Mouse (Mus musculus): ENCODE data around the gene Tmem161a. TPM values are rescaled to one million over a fixed set of nuclear protein-coding genes. Genes with fewer than 3 reads are reported as not detected.

The Tmem161a gene
- total RNA-seq (2021) = 10 to 100 TPM; 49.0 to 55.7 TPM

- intact Hi-C loops (cut with DNase I) = no loop called here
Observed at GRCm38 (mm10) chr8:70172043-70172681, at the start of gene Tmem161a. TSS of gene Tmem161a (plus strand) at chr8:70172356.

GRCm38 (mm10) chr8:70122863-70123262 lies 49.3 kb upstream of the Tmem161a start:
- intact Hi-C loops (cut with DNase I) = no loop called here
- DNase-seq (ENCODE audit: extremely low spot score in 1 of 2, low spot score in 2 of 2) = no peak

More at GRCm38 (mm10) chr8:70172043-70172681, at the start of gene Tmem161a:
- peak; percentile 93 to 94 for DNase-seq (ENCODE audit: extremely low spot score in 1 of 2, low spot score in 2 of 2)

GRCm38 (mm10) chr8:70124992-70125391 lies 47.2 kb upstream of the Tmem161a start:
- no peak for DNase-seq (ENCODE audit: extremely low spot score in 1 of 2, low spot score in 2 of 2)
- intact Hi-C loops (cut with DNase I) = no loop called here

- intact Hi-C loops (cut with DNase I) = no loop called here
- peak; percentile 69 to 77 for DNase-seq (ENCODE audit: extremely low spot score in 1 of 2, low spot score in 2 of 2)
Observed at GRCm38 (mm10) chr8:70128435-70128834, 43.7 kb upstream of the Tmem161a start.

- peak; percentile 76 to 84 for DNase-seq (ENCODE audit: extremely low spot score in 1 of 2, low spot score in 2 of 2)
- intact Hi-C loops (cut with DNase I) = no loop called here
Observed at GRCm38 (mm10) chr8:70129309-70129952, 42.7 kb upstream of the Tmem161a start.

GRCm38 (mm10) chr8:70130066-70130465 lies 42.1 kb upstream of the Tmem161a start:
- intact Hi-C loops (cut with DNase I) = loop anchor here (5.0 kb wide), 1 partner anchor 37 kb away; no protein-coding TSS in a partner anchor
- no peak for DNase-seq (ENCODE audit: extremely low spot score in 1 of 2, low spot score in 2 of 2)

GRCm38 (mm10) chr8:70131166-70131883 lies 40.8 kb upstream of the Tmem161a start, which contains the start of gene Nr2c2ap:
TSS of gene Nr2c2ap (plus strand) at chr8:70131333.
- intact Hi-C loops (cut with DNase I) = loop anchor here (5.0 kb wide), 1 partner anchor 36 kb away; no protein-coding TSS in a partner anchor
- DNase-seq (ENCODE audit: extremely low spot score in 1 of 2, low spot score in 2 of 2) = peak; percentile 71 to 89

GRCm38 (mm10) chr8:70134086-70134485 lies 38.1 kb upstream of the Tmem161a start:
- DNase-seq (ENCODE audit: extremely low spot score in 1 of 2, low spot score in 2 of 2) = no peak
- intact Hi-C loops (cut with DNase I) = loop anchor here (5.0 kb wide), 1 partner anchor 33 kb away; no protein-coding TSS in a partner anchor

- no peak for DNase-seq (ENCODE audit: extremely low spot score in 1 of 2, low spot score in 2 of 2)
- intact Hi-C loops (cut with DNase I) = loop anchor here (5.0 kb wide), 1 partner anchor 32 kb away; no protein-coding TSS in a partner anchor
Observed at GRCm38 (mm10) chr8:70134931-70135330, 37.2 kb upstream of the Tmem161a start.

- DNase-seq (ENCODE audit: extremely low spot score in 1 of 2, low spot score in 2 of 2) = no peak
- intact Hi-C loops (cut with DNase I) = no loop called here
Observed at GRCm38 (mm10) chr8:70136591-70136990, 35.6 kb upstream of the Tmem161a start.

GRCm38 (mm10) chr8:70137890-70138289 lies 34.3 kb upstream of the Tmem161a start:
- intact Hi-C loops (cut with DNase I) = no loop called here

GRCm38 (mm10) chr8:70139026-70139857 lies 32.9 kb upstream of the Tmem161a start, which contains the start of the genes Rfxank, Borcs8 and Mef2b:
TSS of gene Rfxank (minus strand) at chr8:70139154.
TSS of gene Borcs8 (plus strand) at chr8:70139499.
TSS of gene Mef2b (plus strand) at chr8:70139711.
- peak; percentile 97 to 99 for DNase-seq (ENCODE audit: extremely low spot score in 1 of 2, low spot score in 2 of 2)
- intact Hi-C loops (cut with DNase I) = no loop called here

More at GRCm38 (mm10) chr8:70137890-70138289, 34.3 kb upstream of the Tmem161a start:
- DNase-seq (ENCODE audit: extremely low spot score in 1 of 2, low spot score in 2 of 2) = no peak

GRCm38 (mm10) chr8:70139981-70140380 lies 32.2 kb upstream of the Tmem161a start:
- intact Hi-C loops (cut with DNase I) = no loop called here
- DNase-seq (ENCODE audit: extremely low spot score in 1 of 2, low spot score in 2 of 2) = no peak

GRCm38 (mm10) chr8:70147678-70148607 lies 24.2 kb upstream of the Tmem161a start:
- intact Hi-C loops (cut with DNase I) = no loop called here
- no peak for DNase-seq (ENCODE audit: extremely low spot score in 1 of 2, low spot score in 2 of 2)

- no peak for DNase-seq (ENCODE audit: extremely low spot score in 1 of 2, low spot score in 2 of 2)
- intact Hi-C loops (cut with DNase I) = no loop called here
Observed at GRCm38 (mm10) chr8:70150158-70150557, 22.0 kb upstream of the Tmem161a start.

- DNase-seq (ENCODE audit: extremely low spot score in 1 of 2, low spot score in 2 of 2) = peak; percentile 55 to 86
- intact Hi-C loops (cut with DNase I) = no loop called here
Observed at GRCm38 (mm10) chr8:70152537-70153257, 19.5 kb upstream of the Tmem161a start.

Data from left cerebral cortex, postnatal 10 days (tissue).